Mouse (Mus musculus) embryo, embryonic 11.5 days (tissue): ENCODE measurements around the gene Gm5460.

Experiments
- DNase-seq: peaks from one replicate; pipeline ENCODE4 v3.0.0-alpha.2; 2012; ENCODE audit warnings: low read depth, low spot score

Gene Gm5460

GRCm38 (mm10) chr14:34016381-34016780 lies at the start of gene Gm5460:
TSS of gene Gm5460 (plus strand) at chr14:34016758.
- no peak for DNase-seq

- DNase-seq: no peak
Measured at GRCm38 (mm10) chr14:33972679-33973078, 43.9 kb upstream of the Gm5460 start.

- DNase-seq: no peak
Measured at GRCm38 (mm10) chr14:33974752-33975151, 41.8 kb upstream of the Gm5460 start.

GRCm38 (mm10) chr14:33977748-33978147 lies 38.8 kb upstream of the Gm5460 start:
- no peak for DNase-seq

DNA sequence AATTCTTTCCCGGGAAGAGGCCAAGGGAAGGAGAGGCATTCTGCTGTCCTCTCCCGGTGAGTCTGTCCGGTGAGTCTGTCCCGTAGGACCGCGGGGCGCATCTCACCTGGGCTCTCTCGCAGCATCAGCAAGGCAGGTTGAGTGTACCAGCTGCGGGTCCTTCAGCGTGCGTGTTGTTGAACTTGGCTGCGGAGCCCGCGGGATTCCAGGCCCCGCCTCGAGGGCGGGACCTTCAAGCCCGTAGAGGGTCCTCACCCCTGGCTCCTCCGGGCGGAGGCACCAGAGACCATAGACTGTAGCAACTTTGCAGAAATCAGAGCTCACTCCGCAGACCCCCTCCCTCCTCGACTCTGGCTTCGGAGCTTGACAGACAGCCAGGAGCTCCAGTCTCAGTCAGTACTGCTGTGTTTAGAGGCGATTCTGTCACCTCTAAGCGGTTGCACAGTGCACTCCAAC lies 37.9 kb upstream of the Gm5460 start, which contains the start of gene Zfp488:
Gene Zfp488, minus strand, starts transcription at position 161 of the 456 bp plus-strand sequence.
- peak; percentile 17 for DNase-seq

- DNase-seq: no peak
Measured at GRCm38 (mm10) chr14:33989201-33989600, 27.4 kb upstream of the Gm5460 start.

GRCm38 (mm10) chr14:33991971-33992370 lies 24.6 kb upstream of the Gm5460 start:
- no peak for DNase-seq

- no peak for DNase-seq
Measured at GRCm38 (mm10) chr14:33993051-33993450, 23.5 kb upstream of the Gm5460 start.

- DNase-seq: no peak
Measured at GRCm38 (mm10) chr14:33993521-33994289, 22.9 kb upstream of the Gm5460 start.

DNA sequence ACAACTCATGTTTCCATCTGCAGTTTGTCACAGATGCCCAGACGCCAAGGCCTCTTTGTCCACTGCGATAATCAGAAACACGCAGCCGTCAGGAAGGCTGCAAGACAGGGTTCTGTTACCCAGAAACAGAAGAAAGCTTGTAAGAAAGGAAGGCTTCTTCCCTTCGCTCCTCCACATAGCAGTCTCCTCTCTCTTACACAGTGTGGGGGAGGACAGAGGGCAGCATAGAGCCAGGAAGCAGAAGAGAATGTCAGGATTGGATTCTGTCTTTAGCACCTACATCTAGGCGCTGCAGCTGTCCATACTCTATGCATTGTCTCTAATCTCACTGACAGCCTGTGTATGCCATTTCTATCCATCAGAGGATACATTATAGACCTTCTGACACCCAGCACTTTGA lies 19.1 kb upstream of the Gm5460 start:
- DNase-seq: no peak

DNA sequence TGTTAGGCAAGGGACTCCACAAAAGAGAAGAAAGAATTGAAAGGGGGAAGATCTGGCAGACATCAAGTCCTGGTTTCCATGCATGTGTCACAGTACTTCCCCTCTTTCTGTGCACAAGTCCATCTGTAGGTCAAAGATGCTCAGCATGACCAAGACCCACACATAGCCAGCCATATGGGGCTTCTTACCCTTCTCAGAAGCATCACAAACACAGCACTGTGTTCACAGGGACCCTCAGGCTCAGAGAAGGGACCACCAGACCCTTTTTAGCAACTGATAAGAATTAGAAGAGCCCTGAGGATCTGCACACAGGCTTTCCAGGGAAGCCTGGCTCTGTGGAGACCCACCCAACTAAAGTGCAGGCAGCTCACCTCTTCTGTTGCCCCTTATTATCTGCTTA lies 16.5 kb upstream of the Gm5460 start:
- no peak for DNase-seq

DNA sequence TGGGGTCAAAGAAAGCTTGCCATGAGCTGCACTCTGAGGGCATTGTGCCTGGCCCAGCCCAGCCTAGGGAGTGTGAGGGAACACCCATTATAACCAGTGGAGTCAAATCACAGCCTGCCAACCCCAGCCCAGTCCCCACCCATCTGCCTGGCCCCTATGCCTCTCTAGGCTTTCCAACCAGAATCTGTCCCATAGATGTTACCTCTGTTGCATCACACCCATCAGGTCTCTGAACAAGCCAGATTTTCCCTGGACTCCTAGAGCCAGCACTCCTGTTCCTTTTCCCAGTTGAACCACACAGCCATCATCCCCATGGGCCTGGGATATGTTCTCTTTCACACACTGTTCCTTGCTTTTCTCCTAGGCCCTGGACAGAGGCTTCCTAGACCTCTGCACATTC lies 15.1 kb upstream of the Gm5460 start:
- DNase-seq: no peak

GRCm38 (mm10) chr14:34002358-34002757 lies 14.2 kb upstream of the Gm5460 start:
- no peak for DNase-seq

DNA sequence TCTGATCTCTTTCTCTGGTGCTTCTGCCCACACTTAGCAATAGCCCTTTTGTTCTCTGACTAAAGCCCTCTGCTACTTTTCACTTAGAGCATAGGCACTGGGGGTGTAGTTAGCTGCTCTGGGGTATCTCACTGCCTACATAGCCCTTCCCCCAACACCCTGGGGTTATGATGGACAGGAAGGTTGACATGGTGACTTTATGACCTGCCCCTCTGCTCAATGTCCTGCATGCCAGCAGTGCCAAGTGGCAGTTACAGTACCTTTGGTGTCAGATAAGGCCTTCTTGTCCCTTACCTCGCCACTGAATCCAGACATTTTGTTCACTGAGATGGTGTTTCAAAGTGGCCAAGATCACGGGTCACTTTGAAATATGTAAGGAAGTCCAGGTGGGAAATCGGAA lies 1.5 kb upstream of the Gm5460 start, which contains the start of gene Gm30083:
Gene Gm30083, minus strand, starts transcription at position 120 of the 400 bp plus-strand sequence.
- no peak for DNase-seq

GRCm38 (mm10) chr14:34016938-34017337 lies 380 bp downstream of the Gm5460 start:
- no peak for DNase-seq

- no peak for DNase-seq
Measured at GRCm38 (mm10) chr14:34026710-34027109, 10.2 kb downstream of the Gm5460 start.

DNA sequence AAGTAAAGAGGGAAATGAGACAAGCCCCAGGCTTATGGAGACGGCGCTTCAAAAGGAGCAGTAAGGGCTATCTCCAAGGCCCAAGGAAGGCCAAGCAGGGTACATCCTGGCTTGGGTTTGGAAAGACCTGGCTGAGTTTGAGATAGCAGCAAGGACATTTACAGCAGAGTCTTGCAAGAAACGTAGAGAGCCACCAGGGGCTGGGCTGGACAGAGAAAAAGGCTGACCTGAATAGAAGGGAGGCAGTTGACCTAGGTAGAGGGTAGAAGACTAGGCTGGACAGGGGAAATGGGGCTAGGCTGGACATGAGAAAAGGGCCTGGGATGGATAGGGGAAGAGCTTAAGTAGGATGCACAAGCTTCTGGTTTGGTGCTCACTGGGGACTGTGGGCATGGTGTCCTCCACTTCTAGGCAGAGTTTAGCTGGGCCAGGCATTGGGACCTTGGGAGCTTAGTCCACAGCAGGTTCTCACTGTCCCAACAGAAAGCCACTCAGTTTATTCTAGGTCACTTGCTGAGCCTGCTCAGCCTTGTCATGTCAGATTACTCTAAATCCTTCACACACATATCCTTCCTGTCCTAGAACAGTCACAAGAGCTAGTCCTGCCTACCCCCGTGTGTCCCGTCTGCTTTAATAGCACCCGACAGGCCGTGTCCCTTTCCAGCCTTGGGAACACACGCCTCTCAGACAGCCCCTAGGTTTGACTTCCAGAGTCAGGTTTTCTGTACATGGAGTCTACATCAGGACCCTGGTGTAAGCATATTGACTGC lies 17.5 kb downstream of the Gm5460 start:
- no peak for DNase-seq

GRCm38 (mm10) chr14:34041241-34041640 lies 24.7 kb downstream of the Gm5460 start:
- no peak for DNase-seq

GRCm38 (mm10) chr14:34043341-34043740 lies 26.8 kb downstream of the Gm5460 start:
- DNase-seq: no peak

DNA sequence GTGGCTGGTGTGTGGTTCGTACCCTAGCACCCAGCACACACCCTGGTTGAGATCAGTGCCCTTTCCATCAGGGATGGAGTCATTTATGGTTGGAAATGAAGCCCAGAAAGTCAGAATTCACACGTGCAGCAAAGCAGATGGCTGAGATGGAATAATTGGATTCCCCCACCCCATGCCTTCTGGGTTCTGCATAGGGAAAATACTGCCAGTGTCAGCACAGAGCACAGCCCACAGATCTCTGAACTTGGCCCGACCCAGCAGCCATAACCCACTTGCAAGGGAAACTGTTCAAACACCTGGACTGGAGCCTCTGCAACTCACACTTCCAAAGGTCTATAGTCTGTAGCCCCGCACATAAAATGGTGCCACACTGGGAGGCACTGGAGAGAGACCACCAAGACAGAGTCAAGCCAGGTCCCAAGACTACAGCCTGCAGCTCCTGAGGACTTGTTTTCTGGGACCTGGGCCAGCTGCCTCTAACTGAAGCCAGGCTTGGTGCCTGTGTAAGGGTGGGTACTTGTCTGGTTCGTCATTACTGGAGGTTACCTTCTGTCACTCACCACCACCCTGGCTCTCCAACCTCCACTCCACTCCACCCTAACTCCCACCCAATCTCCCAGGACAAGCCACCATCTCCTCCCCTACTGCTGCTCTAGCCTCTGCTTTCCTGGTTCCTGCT lies 33.7 kb downstream of the Gm5460 start:
- DNase-seq: no peak

- no peak for DNase-seq
Measured at GRCm38 (mm10) chr14:34052516-34052915, 36.0 kb downstream of the Gm5460 start, which contains the start of gene Antxrl. TSS of gene Antxrl (plus strand) at chr14:34052707.

GRCm38 (mm10) chr14:34071665-34072064 lies 55.1 kb downstream of the Gm5460 start:
- no peak for DNase-seq
